Mouse (Mus musculus): ENCODE data around the gene Klk8. TPM values are rescaled to one million over a fixed set of nuclear protein-coding genes. Genes with fewer than 3 reads are reported as not detected.

Gene Klk8
- polyA plus RNA-seq, 1 experiment from 2014 or later: 10.1 TPM

Other genes starting within 250 kb of the Klk8 start
- 8.4 and 9.6 TPM in 2 replicates for gene Zfp658, start 235.3 kb upstream of the Klk8 start, polyA plus RNA-seq (2016; fragmentation: Nextera tagmentation; extraction: Ambion mirVana)
- gene Zfp719, start 218.0 kb upstream of the Klk8 start, polyA plus RNA-seq (2016; fragmentation: Nextera tagmentation; extraction: Ambion mirVana): 17.2 and 17.6 TPM in 2 replicates
- 0.34 and 0.37 TPM in 2 replicates for gene Zfp819, start 190.4 kb upstream of the Klk8 start, polyA plus RNA-seq (2016; fragmentation: Nextera tagmentation; extraction: Ambion mirVana)
- gene Ceacam18, start 162.9 kb upstream of the Klk8 start, polyA plus RNA-seq (2016; fragmentation: Nextera tagmentation; extraction: Ambion mirVana): not detected in 2 replicates
- gene Siglece, start 137.4 kb upstream of the Klk8 start, polyA plus RNA-seq (2016; fragmentation: Nextera tagmentation; extraction: Ambion mirVana): 0.18 and 0.44 TPM in 2 replicates
- gene Ctu1, start 125.6 kb upstream of the Klk8 start, polyA plus RNA-seq (2016; fragmentation: Nextera tagmentation; extraction: Ambion mirVana): 16.4 and 17.0 TPM in 2 replicates
- not detected in 2 replicates for gene Klk14, start 107.2 kb upstream of the Klk8 start, polyA plus RNA-seq (2016; fragmentation: Nextera tagmentation; extraction: Ambion mirVana)
- gene Klk13, start 85.0 kb upstream of the Klk8 start, polyA plus RNA-seq (2016; fragmentation: Nextera tagmentation; extraction: Ambion mirVana): 0.17 TPM in 1 of 2 replicates, not detected in the other
- gene Klk12, start 28.7 kb upstream of the Klk8 start, polyA plus RNA-seq (2016; fragmentation: Nextera tagmentation; extraction: Ambion mirVana): not detected in 2 replicates
- gene Klk11, start 23.0 kb upstream of the Klk8 start, polyA plus RNA-seq (2016; fragmentation: Nextera tagmentation; extraction: Ambion mirVana): 0.22 and 0.30 TPM in 2 replicates
- 0.27 and 0.92 TPM in 2 replicates for gene Klk10, start 16.5 kb upstream of the Klk8 start, polyA plus RNA-seq (2016; fragmentation: Nextera tagmentation; extraction: Ambion mirVana)
- gene Klk9, start 5.7 kb upstream of the Klk8 start, polyA plus RNA-seq (2016; fragmentation: Nextera tagmentation; extraction: Ambion mirVana): not detected in 2 replicates
- gene Klk7, start 13.7 kb downstream of the Klk8 start, polyA plus RNA-seq (2016; fragmentation: Nextera tagmentation; extraction: Ambion mirVana): not detected in 2 replicates
- gene Klk6, start 26.9 kb downstream of the Klk8 start, polyA plus RNA-seq (2016; fragmentation: Nextera tagmentation; extraction: Ambion mirVana): not detected in 2 replicates
- 0.17 and 0.68 TPM in 2 replicates for gene Klk5, start 44.4 kb downstream of the Klk8 start, polyA plus RNA-seq (2016; fragmentation: Nextera tagmentation; extraction: Ambion mirVana)
- gene Klk4, start 83.6 kb downstream of the Klk8 start, polyA plus RNA-seq (2016; fragmentation: Nextera tagmentation; extraction: Ambion mirVana): 0.50 and 0.57 TPM in 2 replicates
- gene Klk15, start 136.2 kb downstream of the Klk8 start, polyA plus RNA-seq (2016; fragmentation: Nextera tagmentation; extraction: Ambion mirVana): not detected in 2 replicates
- gene Klk1b8, start 153.1 kb downstream of the Klk8 start, polyA plus RNA-seq (2016; fragmentation: Nextera tagmentation; extraction: Ambion mirVana): not detected in 2 replicates
- gene Klk1b1, start 169.2 kb downstream of the Klk8 start, polyA plus RNA-seq (2016; fragmentation: Nextera tagmentation; extraction: Ambion mirVana): not detected in 2 replicates
- gene Klk1b9, start 178.5 kb downstream of the Klk8 start, polyA plus RNA-seq (2016; fragmentation: Nextera tagmentation; extraction: Ambion mirVana): not detected in 2 replicates
- gene Klk1b11, start 198.3 kb downstream of the Klk8 start, polyA plus RNA-seq (2016; fragmentation: Nextera tagmentation; extraction: Ambion mirVana): not detected in 2 replicates
- gene Klk1b26, start 214.6 kb downstream of the Klk8 start, polyA plus RNA-seq (2016; fragmentation: Nextera tagmentation; extraction: Ambion mirVana): not detected in 2 replicates

Data from hindbrain, embryonic 12.5 days (tissue).